Mouse (Mus musculus): Measurements from ENCODE around the gene Men1.

- TF ChIP-seq CTCF (IDR thresholded peaks at IDR 0.05; ENCODE audit: borderline replicate concordance, insufficient read depth, low read depth, low read length) (no peak), POLR2A (IDR thresholded peaks at IDR 0.05; ENCODE audit: borderline replicate concordance, insufficient read depth, low read length) (no peak)
Measured at GRCm38 (mm10) chr19:6352107-6352505, 17.3 kb downstream of the Men1 start.

Measured in cerebellum, adult 2 months (tissue).